Mouse (Mus musculus) hindbrain, embryonic 15.5 days (tissue): Measurements from ENCODE around the gene Yif1b. TPM values are rescaled to one million over a fixed set of nuclear protein-coding genes. Genes with fewer than 3 reads are reported as not detected.

Experiments used
- ATAC-seq: fragments of 200-750 bp; cut with Nextera tagmentation; 2 replicates; pipeline ENCODE4 v1.8.0; 2017; ENCODE audit warnings: low read depth, moderate number of reproducible peaks, moderate TSS enrichment; ENCODE audit not compliant: low FRiP score
- H3K27ac ChIP-seq: fragments of 300-500 bp; sonication (generic); replicated peaks from 2 replicates; pipeline ENCODE4 v1.5.1; 2015; ENCODE audit warnings: mild to moderate bottlenecking, inconsistent platforms
- H3K27me3 ChIP-seq: fragments of 300-500 bp; sonication (generic); 2 replicates; pipeline ENCODE4 v1.6.1; 2015; ENCODE audit warnings: control low read depth, inconsistent platforms
- H3K36me3 ChIP-seq: fragments of 300-500 bp; sonication (generic); 2 replicates; pipeline ENCODE4 v1.6.1; 2015; ENCODE audit warnings: control low read depth, inconsistent platforms
- H3K4me1 ChIP-seq: fragments of 300-500 bp; sonication (generic); replicated peaks from 2 replicates; pipeline ENCODE4 v1.6.1; 2015; ENCODE audit warnings: control low read depth, inconsistent platforms
- H3K4me2 ChIP-seq: fragments of 300-500 bp; sonication (generic); 2 replicates; pipeline ENCODE4 v1.6.1; 2015; ENCODE audit warnings: moderate library complexity, mild to moderate bottlenecking, inconsistent platforms
- H3K4me3 ChIP-seq: fragments of 300-500 bp; sonication (generic); 2 replicates; pipeline ENCODE4 v1.5.1; 2015; ENCODE audit warnings: mild to moderate bottlenecking, inconsistent platforms
- H3K9ac ChIP-seq: fragments of 300-500 bp; sonication (generic); 2 replicates; pipeline ENCODE4 v1.6.1; 2015; ENCODE audit warnings: inconsistent platforms
- H3K9me3 ChIP-seq: fragments of 300-500 bp; sonication (generic); 2 replicates; pipeline ENCODE4 v1.6.1; 2016; ENCODE audit warnings: control low read depth, inconsistent platforms
- WGBS: fragments of 180-500 bp; shearing (Covaris S2); methylation state at CpG from one replicate; pipeline ENCODE4 v1.1.7; 2015; 5-methylcytosine and 5-hydroxymethylcytosine counted together
- polyA plus RNA-seq: library from polyadenylated mRNA; unstranded; fragments of >200 nt; fragmentation: Nextera tagmentation; extraction: Ambion mirVana; gene quantifications from 2 replicates; pipeline ENCODE4 v1.2.1, GENCODE M21; 2015

Gene Yif1b
- polyA plus RNA-seq, 1 experiment from 2014 or later: 99.5 TPM

DNA sequence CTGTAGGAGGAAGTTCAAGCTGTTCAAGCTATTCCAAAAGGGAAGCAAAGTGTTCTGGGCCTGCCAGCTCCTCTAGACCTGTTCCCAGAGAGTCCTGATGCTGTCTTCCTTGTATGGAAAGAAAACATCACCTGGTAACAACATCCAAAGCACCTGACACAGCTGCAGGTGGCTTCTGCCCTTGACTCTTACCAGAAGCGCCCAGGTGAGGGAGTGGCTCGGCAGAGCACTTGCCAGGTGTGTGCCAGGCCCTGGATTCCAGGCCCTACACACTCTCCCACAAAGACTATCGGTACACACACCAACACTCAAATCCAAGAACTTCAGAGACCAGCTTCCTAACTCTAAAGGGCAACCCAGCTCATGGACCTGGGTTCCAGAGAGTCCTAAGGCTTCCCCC lies 25.7 kb downstream of the Yif1b start:
- Histone ChIP-seq H3K4me2 (no peak overlapping the region), H3K9me3 (no peaks in the 10 kb centered on the region), H3K36me3 (no peaks in the 10 kb centered on the region), H3K27ac (no peak overlapping the region), H3K9ac (no peak overlapping the region), H3K27me3 (no peaks in the 10 kb centered on the region), H3K4me3 (no peak overlapping the region), H3K4me1 (no peaks in the 10 kb centered on the region)
- no peak for ATAC-seq
- WGBS: 94% methylated on average over 3 of the region's 3 CpGs

DNA sequence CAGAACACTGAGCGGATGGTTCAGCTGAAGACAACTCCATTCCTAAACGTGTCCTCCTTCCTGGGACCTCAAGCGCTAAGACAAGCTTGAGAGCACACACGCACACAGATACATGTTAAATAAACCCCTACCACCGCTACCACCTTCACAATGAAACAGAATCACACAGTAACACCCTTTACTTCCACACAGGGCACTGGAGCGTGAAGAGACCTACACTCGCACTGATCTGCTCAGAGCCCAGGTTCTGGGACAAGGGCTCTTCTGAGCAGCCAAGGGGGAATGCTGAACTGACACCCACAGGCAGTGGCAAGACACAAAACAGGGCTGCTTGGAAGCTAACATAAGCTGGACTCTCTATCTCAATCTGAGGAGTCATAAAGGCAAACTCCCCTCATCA lies 27.5 kb downstream of the Yif1b start:
- 85% methylated on average over 7 of the region's 7 CpGs for WGBS
- Histone ChIP-seq H3K27ac (no peak overlapping the region), H3K27me3 (no peaks in the 10 kb centered on the region), H3K4me1 (no peaks in the 10 kb centered on the region), H3K36me3 (no peaks in the 10 kb centered on the region), H3K4me3 (no peak overlapping the region), H3K9ac (no peak overlapping the region), H3K9me3 (no peaks in the 10 kb centered on the region), H3K4me2 (no peak overlapping the region)
- no peak for ATAC-seq

DNA sequence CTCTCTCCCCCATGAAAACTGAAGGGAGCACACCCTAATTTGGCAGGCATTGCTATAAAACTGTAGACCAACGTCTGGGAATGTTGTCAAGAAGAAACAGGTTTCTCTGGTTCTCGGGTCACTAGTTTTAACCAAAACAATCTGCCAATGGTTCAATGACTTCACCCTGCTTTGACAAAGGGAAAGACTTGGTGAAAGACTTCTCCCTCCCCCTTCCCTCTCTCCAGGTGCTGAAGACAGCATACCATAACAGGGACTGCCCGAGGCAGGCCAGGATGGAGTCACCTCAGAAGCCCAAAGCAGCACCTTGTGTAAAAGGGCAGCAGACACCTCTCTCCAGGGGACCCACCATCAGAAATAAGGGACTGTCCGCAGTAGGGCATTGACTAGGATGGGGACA lies 28.8 kb downstream of the Yif1b start:
- Histone ChIP-seq H3K27me3 (no peaks in the 10 kb centered on the region), H3K4me3 (no peak overlapping the region), H3K9ac (no peak overlapping the region), H3K9me3 (no peaks in the 10 kb centered on the region), H3K4me1 (no peaks in the 10 kb centered on the region), H3K27ac (no peak overlapping the region), H3K4me2 (no peak overlapping the region), H3K36me3 (no peaks in the 10 kb centered on the region)
- 65% methylated on average over 4 of the region's 4 CpGs for WGBS
- no peak for ATAC-seq

DNA sequence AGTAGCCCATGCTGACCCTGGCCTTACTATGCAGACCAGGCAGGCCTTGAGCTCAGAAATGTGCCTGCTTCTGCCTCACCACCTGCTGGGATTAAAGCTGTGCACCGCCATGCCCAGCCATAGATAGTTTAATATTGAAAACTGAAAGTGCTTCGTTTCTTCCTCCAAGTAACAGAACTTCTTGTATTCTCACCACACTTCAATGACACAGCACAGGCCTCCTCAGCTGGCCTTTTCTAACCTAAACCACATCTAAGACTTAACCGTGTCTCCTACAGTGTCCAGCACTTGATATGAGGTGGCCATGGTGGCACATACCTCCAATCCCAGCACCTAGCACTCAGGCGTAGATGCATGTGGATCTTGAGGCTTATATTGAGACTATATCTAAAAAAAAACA lies 32.3 kb downstream of the Yif1b start:
- H3K27me3 ChIP-seq: no peaks in the 10 kb centered on the region
- H3K4me3 ChIP-seq: no peak overlapping the region
- 92% methylated on average over 4 of the region's 4 CpGs for WGBS
- H3K4me2 ChIP-seq: no peak overlapping the region
- no peaks in the 10 kb centered on the region for H3K4me1 ChIP-seq
- no peaks in the 10 kb centered on the region for H3K36me3 ChIP-seq
- H3K9me3 ChIP-seq: no peaks in the 10 kb centered on the region
- ATAC-seq: no peak
- H3K9ac ChIP-seq: no peak overlapping the region
- no peak overlapping the region for H3K27ac ChIP-seq

DNA sequence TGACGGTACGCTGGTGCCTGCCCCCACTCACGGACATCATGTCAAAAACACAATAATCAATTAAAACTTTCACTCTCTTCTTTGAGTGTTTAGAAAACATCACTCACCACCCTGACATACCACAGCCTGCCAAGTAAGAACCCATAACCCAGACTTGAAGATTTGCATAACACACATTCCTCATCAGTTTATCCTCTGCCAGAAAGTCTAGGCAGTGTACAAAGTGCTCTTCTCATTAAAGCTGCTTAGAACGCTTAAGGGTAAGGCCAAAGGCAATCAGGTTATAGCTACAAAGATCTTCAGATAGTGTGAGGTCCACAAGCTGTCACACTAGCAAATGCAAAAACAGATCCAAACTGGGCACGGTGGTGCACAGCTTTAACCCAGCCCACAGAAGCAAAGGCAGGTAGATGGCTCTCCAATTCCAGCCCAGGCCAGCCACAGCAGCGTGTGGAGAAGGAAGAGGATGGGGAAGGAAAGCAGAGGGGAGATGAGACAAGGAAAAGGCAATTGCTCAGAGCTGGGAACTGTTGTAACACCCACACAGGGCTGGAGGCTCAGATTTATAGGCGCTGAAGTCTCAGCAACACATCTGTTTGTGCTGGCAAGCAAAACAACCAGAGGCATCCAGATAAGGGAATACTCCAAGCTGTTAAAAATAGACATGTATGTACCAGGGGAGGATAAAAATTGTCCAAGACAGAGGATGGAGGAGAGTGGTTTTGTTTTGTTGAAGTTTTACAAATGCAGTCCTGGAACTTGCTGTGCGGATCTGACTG lies 33.7 kb downstream of the Yif1b start:
- 82% methylated on average over 8 of the region's 8 CpGs for WGBS
- Histone ChIP-seq H3K27ac (no peak overlapping the region), H3K9ac (no peak overlapping the region), H3K36me3 (no peaks in the 10 kb centered on the region), H3K9me3 (no peaks in the 10 kb centered on the region), H3K4me3 (no peak overlapping the region), H3K27me3 (no peaks in the 10 kb centered on the region), H3K4me2 (no peak overlapping the region), H3K4me1 (no peaks in the 10 kb centered on the region)
- ATAC-seq: no peak

DNA sequence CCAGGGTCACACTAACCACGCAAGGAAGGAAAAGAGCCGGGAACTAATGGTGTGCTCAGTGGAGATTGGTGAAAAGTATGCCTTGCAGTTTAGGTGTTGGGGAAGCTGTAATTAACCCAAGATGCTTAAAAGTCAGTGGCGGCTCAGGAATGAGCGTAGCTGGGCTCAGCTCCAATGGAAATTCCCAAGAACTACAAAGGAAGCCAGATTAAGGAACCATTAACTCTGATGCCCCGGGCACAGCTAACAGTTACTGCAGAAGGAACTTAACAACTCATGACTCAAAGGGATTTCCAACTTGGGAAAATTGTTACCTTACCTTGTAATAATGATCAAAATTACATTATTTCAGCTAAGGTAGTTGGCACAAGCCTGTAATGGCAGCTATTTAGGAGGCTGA lies 38.6 kb downstream of the Yif1b start:
- ATAC-seq: no peak
- no peak overlapping the region for H3K4me3 ChIP-seq
- 84% methylated on average over 5 of the region's 5 CpGs for WGBS

DNA sequence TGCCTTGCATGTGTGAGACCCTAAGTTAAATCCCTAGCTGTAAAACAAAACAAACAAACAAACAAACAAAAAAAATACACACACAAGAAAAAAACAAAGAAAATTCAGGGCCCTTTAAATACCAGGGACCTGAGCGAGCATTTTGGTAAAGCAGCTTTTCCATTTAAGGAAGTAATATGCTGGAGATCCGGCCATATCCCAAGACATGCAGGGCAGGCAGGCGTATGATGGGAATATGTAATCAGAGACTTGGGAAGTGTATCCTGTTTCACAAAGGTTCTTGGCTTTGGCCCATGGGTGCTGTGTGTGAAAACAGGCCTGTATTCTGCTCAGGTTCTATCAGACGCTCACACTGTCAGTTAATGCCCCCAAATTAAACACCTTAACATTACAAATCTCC lies 39.4 kb downstream of the Yif1b start:
- peaks cover 5% of the 10 kb centered on the region; the same call in 1 of the 2 replicates for H3K27me3 ChIP-seq
- ATAC-seq: no peak
- no peaks in the 10 kb centered on the region for H3K36me3 ChIP-seq
- no peak overlapping the region for H3K4me3 ChIP-seq
- no peaks in the 10 kb centered on the region for H3K9me3 ChIP-seq
- no peak overlapping the region for H3K4me2 ChIP-seq
- H3K4me1 ChIP-seq: peaks cover 20% of the 10 kb centered on the region
- 88% methylated on average over 4 of the region's 4 CpGs for WGBS
- no peak overlapping the region for H3K9ac ChIP-seq
- H3K27ac ChIP-seq: no peak overlapping the region

More for the DNA sequence above, 38.6 kb downstream of the Yif1b start:
- Histone ChIP-seq H3K4me2 (no peak overlapping the region), H3K9ac (no peak overlapping the region), H3K9me3 (no peaks in the 10 kb centered on the region), H3K27ac (no peak overlapping the region), H3K27me3 (no peaks in the 10 kb centered on the region), H3K4me1 (peaks cover 13% of the 10 kb centered on the region), H3K36me3 (no peaks in the 10 kb centered on the region)

DNA sequence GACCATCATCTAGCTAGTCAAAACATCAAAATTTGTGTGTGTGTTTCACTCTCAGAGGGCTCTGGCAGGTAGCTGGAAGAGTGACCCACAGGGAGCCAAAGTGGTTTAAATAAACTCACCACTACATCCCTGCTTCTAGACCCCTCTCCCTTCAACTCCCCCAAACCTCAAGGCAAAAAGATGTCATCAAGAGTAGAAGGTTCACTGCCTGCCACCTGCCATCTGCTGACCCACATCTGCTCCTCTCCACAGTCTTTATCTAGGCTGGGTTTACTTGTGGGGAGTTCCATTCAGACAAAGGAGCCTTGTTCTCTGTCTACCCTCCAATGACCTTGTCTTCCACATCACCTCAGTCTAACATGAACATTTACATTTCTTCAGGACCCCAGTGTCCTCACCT lies 41.1 kb downstream of the Yif1b start:
- Histone ChIP-seq H3K9ac (no peak overlapping the region), H3K4me1 (peaks cover 20% of the 10 kb centered on the region), H3K4me2 (no peak overlapping the region), H3K27me3 (peaks cover 13% of the 10 kb centered on the region; the same call in 1 of the 2 replicates), H3K4me3 (no peak overlapping the region), H3K9me3 (no peaks in the 10 kb centered on the region), H3K27ac (no peak overlapping the region), H3K36me3 (no peaks in the 10 kb centered on the region)
- ATAC-seq: no peak

DNA sequence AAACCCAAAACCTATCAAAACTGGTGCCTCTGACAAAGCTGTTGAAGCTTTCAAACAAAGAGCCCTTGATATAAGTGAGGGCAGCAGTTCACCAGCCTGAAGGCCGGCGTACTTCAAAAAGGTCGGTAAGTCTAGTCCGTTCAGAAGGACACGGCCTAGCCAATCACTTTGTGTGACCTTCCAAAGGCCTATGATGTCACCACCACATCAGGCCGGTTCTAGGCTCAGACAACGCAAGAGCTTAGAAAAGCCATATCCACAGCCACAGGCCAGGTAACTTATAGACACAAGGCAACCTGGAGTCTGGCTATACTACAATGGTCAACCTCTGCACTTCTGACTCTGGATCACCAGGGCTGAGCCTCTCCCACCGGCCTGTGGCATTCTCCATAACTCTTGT lies 41.8 kb downstream of the Yif1b start:
- no peak overlapping the region for H3K4me2 ChIP-seq

DNA sequence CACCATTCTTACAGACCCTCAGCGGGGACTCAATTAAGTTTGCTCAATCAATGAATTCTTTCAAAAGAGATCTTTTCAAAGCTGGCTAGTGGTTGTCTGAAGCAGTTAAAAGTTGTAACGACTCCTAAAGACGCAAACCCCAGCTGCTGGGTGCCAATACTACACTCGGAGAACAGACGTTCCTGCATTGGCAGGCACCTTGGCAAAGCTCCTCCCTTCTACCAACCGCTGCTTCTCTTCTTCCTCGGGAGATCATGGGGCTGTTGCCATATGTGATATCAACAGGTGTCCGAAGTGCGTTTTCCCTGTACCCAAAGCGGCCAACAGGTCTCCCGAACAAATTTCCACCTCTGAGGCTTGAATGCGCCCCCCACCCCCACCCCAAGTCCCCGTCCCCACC lies 42.7 kb downstream of the Yif1b start:
- H3K9ac ChIP-seq: no peak overlapping the region; the same call in 1 of the 2 replicates
- no peaks in the 10 kb centered on the region for H3K9me3 ChIP-seq
- 9% methylated on average over 13 of the region's 13 CpGs for WGBS
- H3K27ac ChIP-seq: no peak overlapping the region
- no peaks in the 10 kb centered on the region for H3K36me3 ChIP-seq
- ATAC-seq: no peak
- H3K27me3 ChIP-seq: peaks cover 13% of the 10 kb centered on the region; the same call in 1 of the 2 replicates
- H3K4me2 ChIP-seq: peak overlapping the region; percentile 89
- peaks cover 20% of the 10 kb centered on the region for H3K4me1 ChIP-seq
- peak overlapping the region; percentile 65 for H3K4me3 ChIP-seq

More for the DNA sequence above, 41.8 kb downstream of the Yif1b start:
- Histone ChIP-seq H3K9me3 (no peaks in the 10 kb centered on the region), H3K36me3 (no peaks in the 10 kb centered on the region), H3K27me3 (peaks cover 13% of the 10 kb centered on the region; the same call in 1 of the 2 replicates), H3K4me1 (peaks cover 20% of the 10 kb centered on the region), H3K9ac (no peak overlapping the region), H3K27ac (no peak overlapping the region), H3K4me3 (no peak overlapping the region)
- whole genome bisulfite sequencing: 93% methylated on average over 8 of the region's 8 CpGs
- ATAC-seq: no peak

DNA sequence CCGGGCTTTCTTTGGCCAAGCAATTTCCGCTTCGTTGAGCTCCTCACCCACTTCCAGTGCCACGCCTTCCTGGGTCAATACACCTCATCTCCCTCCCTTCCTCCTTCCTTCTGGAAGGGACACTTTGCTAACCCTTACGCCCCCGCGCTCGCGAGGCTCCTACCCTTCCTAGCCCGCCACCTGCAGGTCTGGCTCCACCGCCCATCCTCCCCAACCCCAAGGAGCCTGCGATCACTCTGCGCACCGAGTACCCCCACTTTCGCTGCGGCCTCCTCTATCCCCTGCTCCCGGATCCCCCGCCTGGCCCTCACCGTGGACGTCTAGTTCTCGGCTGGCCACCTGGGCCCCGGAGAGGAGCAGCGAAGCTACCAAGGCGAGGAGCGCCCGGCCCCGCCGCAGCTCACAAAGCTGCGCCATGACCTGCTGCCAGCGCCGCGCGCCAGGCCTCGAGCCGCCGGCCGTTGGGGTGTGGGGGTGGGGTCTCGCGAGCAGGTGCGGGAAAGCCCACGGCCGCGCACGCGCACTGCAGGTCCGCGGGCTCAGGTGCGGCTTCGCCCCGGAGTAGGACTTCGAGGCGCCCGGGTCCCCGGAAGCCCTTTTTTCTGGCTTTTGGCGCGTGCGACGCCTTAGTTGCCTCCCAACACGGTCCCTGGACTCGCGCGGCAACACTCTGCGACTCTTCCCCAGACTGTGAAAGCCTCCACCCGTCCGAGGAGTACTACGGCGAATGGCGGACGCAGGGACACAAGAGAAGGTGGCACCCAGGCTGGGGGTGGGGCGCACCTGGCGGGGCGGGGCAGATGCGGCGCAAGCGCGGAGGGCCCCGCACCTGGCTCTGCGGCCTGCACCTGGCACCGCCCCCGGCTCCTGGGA lies 43.3 kb downstream of the Yif1b start, which contains the start of gene Spint2:
TSS of gene Spint2 (minus strand) at position 712 of the 873 bp plus-strand sequence.
- H3K27me3 ChIP-seq: peaks cover 13% of the 10 kb centered on the region; the same call in 1 of the 2 replicates
- H3K9me3 ChIP-seq: no peaks in the 10 kb centered on the region
- WGBS: under 1% methylated on average over 80 of the region's 80 CpGs
- peaks cover 20% of the 10 kb centered on the region for H3K4me1 ChIP-seq
- peak within 1 kb of the TSS; percentile 89 for H3K4me2 ChIP-seq
- no peak within 1 kb of the TSS for H3K27ac ChIP-seq
- peak; percentile 89 for ATAC-seq
- no peaks in the 10 kb centered on the region for H3K36me3 ChIP-seq
- peak within 1 kb of the TSS; percentile 66 for H3K9ac ChIP-seq
- peak within 1 kb of the TSS; percentile 65 for H3K4me3 ChIP-seq

DNA sequence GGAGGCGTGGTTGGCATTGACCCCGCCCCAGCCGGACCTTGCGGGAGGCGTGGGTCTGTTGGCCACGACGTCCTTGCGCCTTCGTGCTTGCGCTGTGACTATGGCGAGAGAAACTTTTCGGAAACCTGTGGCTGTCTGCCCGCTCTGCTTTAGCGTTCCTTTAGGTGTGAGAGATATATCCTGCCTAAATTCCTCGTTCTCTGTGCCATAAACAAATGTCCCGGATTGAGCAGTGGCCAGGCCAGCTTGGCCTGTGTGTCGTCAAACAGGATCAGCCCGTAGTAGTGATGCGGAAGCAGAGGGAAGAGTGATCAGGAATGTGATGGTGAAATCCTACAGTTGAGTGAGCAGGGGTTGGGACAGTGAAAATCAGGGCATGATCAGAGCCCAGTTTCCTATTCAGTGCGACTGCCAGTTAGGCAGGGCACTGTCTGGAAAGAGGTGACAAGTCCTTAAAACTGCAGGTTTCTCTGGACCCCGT lies 44.0 kb downstream of the Yif1b start:
- Histone ChIP-seq H3K36me3 (no peaks in the 10 kb centered on the region), H3K9ac (peak overlapping the region; percentile 66), H3K4me1 (peaks cover 20% of the 10 kb centered on the region), H3K9me3 (no peaks in the 10 kb centered on the region), H3K4me3 (peak overlapping the region; percentile 65), H3K27me3 (peaks cover 15% of the 10 kb centered on the region; the same call in 1 of the 2 replicates), H3K4me2 (peak overlapping the region; percentile 89), H3K27ac (no peak overlapping the region)
- ATAC-seq: peak; percentile 40
- WGBS: 12% methylated on average over 21 of the region's 21 CpGs
